Mouse (Mus musculus) ES-Bruce4 (cell line): ENCODE data around the gene Orc3. TPM values are rescaled to one million over a fixed set of nuclear protein-coding genes. Genes with fewer than 3 reads are reported as not detected.

Experiments used
- H3K27ac ChIP-seq: 2 replicates; pipeline ENCODE4 v1.5.1; 2012; ENCODE audit warnings: low read length, inconsistent platforms; ENCODE audit not compliant: insufficient read depth
- H3K27me3 ChIP-seq: 2 replicates; pipeline ENCODE4 v1.6.1; 2012; ENCODE audit warnings: mild to moderate bottlenecking, low read length, inconsistent platforms; ENCODE audit not compliant: control insufficient read depth, poor library complexity, insufficient read depth, severe bottlenecking
- H3K36me3 ChIP-seq: 2 replicates; pipeline ENCODE4 v1.6.1; 2012; ENCODE audit warnings: inconsistent platforms, mild to moderate bottlenecking, low read length, moderate library complexity; ENCODE audit not compliant: control insufficient read depth, poor library complexity, insufficient read depth, severe bottlenecking
- H3K4me1 ChIP-seq: one replicate; pipeline ENCODE4 v1.8.1; 2011; ENCODE audit warnings: low read length; ENCODE audit not compliant: control insufficient read depth, insufficient read depth
- H3K4me3 ChIP-seq: 2 replicates; pipeline ENCODE4 v1.5.1; 2011; ENCODE audit warnings: low read depth, mild to moderate bottlenecking, low read length
- H3K9ac ChIP-seq: 2 replicates; pipeline ENCODE4 v1.6.1; 2012; ENCODE audit warnings: low read depth, mild to moderate bottlenecking, inconsistent platforms; ENCODE audit not compliant: poor library complexity, severe bottlenecking
- H3K9me3 ChIP-seq: replicated peaks from 2 replicates; pipeline ENCODE4 v1.6.1; 2012; ENCODE audit warnings: mild to moderate bottlenecking, low read length, inconsistent platforms; ENCODE audit not compliant: control insufficient read depth, poor library complexity, insufficient read depth, severe bottlenecking
- CTCF ChIP-seq: IDR thresholded peaks from one replicate; pipeline ENCODE4 v1.8.1; 2011; ENCODE audit warnings: low read depth, low read length
- EP300 ChIP-seq: IDR thresholded peaks from 2 replicates; pipeline ENCODE4 v1.6.1; 2011; ENCODE audit warnings: low read depth, low read length; ENCODE audit not compliant: insufficient read depth
- POLR2A ChIP-seq: IDR thresholded peaks from one replicate; pipeline ENCODE4 v1.8.1; 2011; ENCODE audit warnings: low read length; ENCODE audit not compliant: insufficient read depth
- polyA plus RNA-seq: library from polyadenylated mRNA; stranded (reverse); fragments of >200 nt; gene quantifications from 2 replicates; pipeline ENCODE4 v1.2.4, GENCODE M21; 2011; ENCODE audit warnings: low read depth; ENCODE audit not compliant: missing spikeins, insufficient read depth, insufficient read length

Orc3 gene
- polyA plus RNA-seq, 1 experiment = 131 TPM

DNA sequence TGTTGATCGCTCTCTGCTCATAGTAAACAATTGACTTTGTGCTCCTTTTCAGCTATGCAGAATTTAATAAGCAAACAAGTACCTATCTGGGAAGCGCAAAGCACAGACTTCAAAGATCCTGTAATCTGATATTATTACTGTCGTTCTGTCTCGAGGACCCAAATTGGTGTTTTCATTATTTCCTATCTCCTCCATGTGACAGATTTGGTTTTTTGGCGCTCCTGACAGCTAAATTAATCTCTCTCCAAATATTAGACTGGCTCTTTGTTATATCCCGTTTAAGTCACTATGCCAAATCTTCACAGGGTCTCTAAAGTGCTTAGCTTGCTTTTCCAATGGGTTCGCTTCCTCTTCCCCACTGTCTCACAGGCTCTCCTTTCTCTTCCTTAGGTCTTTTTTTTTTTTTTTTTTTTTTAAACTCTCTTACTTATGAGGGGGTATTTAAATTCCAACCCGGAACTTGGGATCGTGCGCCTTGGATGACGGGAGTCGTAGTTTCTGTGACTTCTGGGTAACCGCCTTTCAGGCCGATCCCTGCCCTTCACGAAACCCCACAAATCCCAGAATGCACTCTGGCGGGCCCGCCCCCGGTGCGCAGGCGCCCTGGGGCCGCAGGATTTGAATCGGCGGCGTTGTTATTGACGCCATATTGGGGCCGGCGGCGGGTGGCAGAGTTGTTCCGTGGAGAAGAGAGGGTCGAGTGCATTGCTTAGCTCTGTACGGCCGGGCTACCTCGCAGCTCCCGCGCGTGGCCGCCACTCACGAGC is 64.6 kb downstream of the Orc3 start:
- no peaks in the 10 kb centered on the region for H3K9me3 ChIP-seq
- peak overlapping the region; percentile 96 for H3K4me3 ChIP-seq
- peaks cover 2% of the 10 kb centered on the region for H3K4me1 ChIP-seq
- H3K27ac ChIP-seq = peak overlapping the region; percentile 48
- peak overlapping the region; percentile 99 for H3K9ac ChIP-seq
- TF ChIP-seq EP300 = no peak
- no peak for TF ChIP-seq POLR2A
- TF ChIP-seq CTCF = no peak
- no peaks in the 10 kb centered on the region for H3K27me3 ChIP-seq
- H3K36me3 ChIP-seq = no peaks in the 10 kb centered on the region; the same call in 1 of the 2 replicates

DNA sequence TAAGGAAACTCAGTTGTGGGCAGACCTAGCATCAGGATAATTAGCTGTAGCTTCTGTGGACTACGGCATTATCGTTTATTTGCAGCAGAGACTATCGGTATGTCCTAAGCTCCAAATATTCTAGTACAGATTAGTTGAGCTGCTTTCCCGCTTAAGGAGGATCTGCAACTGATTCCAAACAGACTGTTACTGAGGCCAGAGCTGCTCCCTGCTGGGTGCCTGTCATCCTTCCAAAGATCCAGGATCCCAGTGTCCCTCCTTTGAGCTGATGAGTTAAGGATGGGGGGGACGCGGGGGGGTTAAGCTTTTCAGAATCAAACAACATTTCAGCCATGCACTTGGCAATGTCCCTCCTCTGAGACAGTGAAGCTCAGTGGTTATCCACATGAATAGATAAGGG is 84.8 kb downstream of the Orc3 start:
- no peaks in the 10 kb centered on the region for H3K27me3 ChIP-seq
- peaks cover 10% of the 10 kb centered on the region; the same call in 1 of the 2 replicates for H3K9me3 ChIP-seq
- no peak overlapping the region for H3K9ac ChIP-seq
- no peak overlapping the region for H3K4me3 ChIP-seq
- H3K36me3 ChIP-seq = no peaks in the 10 kb centered on the region
- no peaks in the 10 kb centered on the region for H3K4me1 ChIP-seq
- TF ChIP-seq EP300 (no peak), POLR2A (no peak), CTCF (no peak)
- H3K27ac ChIP-seq = no peak overlapping the region

DNA sequence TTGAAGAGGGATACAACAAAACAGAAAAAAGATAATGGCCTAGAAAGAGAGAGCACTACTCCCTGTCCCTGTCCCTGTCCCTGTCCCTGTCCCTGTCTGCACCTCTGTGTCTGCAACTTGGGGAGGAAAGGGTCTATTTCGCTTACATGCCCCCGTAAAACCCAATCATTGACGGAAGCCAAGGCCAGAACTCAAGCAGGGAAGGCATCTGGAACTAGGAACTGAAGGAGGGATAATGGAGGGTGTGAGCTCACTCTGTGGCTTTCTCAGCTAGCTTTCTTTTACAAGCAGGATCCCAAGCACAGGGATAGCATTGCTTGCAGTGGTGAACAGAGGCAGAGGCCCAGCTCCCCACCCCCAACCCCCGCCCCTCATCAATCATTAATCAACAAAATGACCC is 85.4 kb downstream of the Orc3 start:
- no peak overlapping the region for H3K9ac ChIP-seq
- no peak overlapping the region for H3K27ac ChIP-seq
- no peaks in the 10 kb centered on the region for H3K27me3 ChIP-seq
- no peaks in the 10 kb centered on the region for H3K4me1 ChIP-seq
- no peak for TF ChIP-seq POLR2A
- H3K36me3 ChIP-seq = no peaks in the 10 kb centered on the region
- peaks cover 4% of the 10 kb centered on the region; the same call in 1 of the 2 replicates for H3K9me3 ChIP-seq
- H3K4me3 ChIP-seq = no peak overlapping the region

DNA sequence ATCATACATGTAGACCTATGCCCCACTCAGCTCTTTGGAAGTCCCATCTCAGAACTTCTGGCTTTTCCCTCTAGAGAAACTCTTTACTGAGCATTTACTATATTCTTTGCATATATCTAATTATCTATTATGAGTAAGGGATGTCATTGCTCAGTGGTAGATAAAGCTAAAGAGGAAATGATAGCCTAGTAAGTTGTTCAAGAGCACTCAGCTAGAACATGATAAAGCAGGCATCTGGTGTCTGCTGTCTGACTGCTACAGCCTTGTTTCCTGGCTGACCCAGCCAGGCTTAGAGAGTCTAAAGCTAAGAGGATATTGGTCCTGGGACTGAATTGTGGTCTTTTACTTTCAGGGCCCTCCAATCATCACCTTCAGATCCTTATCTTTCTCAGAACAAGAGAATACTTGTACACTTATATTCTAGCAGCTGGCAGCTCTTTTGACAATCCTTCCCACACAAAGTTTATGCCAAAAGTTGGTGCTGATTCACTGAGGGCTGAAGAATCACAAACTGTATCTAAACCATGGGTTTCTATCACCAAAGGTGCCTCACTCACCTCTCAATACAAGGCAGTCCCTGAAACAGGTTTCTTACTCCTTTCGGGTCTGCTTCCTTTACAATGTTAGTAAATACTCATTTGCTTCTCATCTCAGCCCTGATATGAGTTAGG is 86.2 kb downstream of the Orc3 start:
- Histone ChIP-seq H3K27me3 (no peaks in the 10 kb centered on the region), H3K4me1 (no peaks in the 10 kb centered on the region), H3K9me3 (0 out of 2 replicates have a peak, but pooled peaks cover 1% of the 10 kb centered on the region), H3K4me3 (no peak overlapping the region), H3K27ac (no peak overlapping the region), H3K9ac (no peak overlapping the region), H3K36me3 (no peaks in the 10 kb centered on the region)
- no peak for TF ChIP-seq POLR2A
- TF ChIP-seq CTCF = no peak
- TF ChIP-seq EP300 = no peak

DNA sequence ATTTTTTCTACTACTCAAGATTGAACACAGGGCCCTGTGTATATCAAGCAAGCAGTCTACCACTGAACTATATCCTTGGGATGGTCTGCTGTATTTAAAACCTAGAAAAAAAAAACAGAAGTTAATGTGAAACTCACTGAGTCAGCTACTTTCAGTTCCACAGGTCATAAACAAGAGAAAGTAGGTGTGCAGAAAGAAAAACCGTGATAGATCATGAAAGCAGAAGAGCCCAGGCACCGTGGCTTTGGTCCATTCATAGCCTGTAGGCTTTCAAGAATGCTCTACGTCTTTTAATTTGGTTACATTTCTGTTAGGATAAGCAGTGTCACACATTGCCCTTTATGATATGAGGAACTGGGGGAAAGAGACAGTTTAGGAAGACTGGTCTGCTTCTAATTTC is 88.0 kb downstream of the Orc3 start:
- no peaks in the 10 kb centered on the region for H3K4me1 ChIP-seq
- H3K36me3 ChIP-seq = no peaks in the 10 kb centered on the region
- H3K9me3 ChIP-seq = no peaks in the 10 kb centered on the region
- no peak overlapping the region for H3K4me3 ChIP-seq
- H3K27ac ChIP-seq = no peak overlapping the region
- H3K9ac ChIP-seq = no peak overlapping the region
- H3K27me3 ChIP-seq = no peaks in the 10 kb centered on the region
- TF ChIP-seq EP300 (no peak), CTCF (no peak), POLR2A (no peak)

DNA sequence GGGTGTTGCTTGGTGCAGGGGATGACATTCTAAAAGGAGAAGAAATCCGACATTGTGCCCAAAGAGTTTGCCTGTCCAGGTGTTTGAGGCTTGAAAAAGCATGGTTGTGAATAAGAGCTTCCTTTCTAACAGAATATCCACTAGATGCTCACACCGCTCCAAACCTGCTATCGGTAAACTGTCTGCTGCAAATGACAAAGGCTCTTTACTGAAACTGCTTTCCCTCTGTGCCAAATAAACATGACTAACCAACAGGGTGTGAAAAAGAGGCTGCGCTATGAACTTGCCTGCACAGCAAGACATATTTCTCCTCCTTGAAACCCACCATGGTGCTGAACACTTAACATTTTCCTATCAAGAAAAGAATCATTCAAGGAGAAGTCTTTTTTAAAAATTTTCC is 91.2 kb downstream of the Orc3 start:
- no peaks in the 10 kb centered on the region for H3K9me3 ChIP-seq
- H3K27me3 ChIP-seq = no peaks in the 10 kb centered on the region
- no peaks in the 10 kb centered on the region for H3K36me3 ChIP-seq
- H3K9ac ChIP-seq = no peak overlapping the region
- H3K4me1 ChIP-seq = no peaks in the 10 kb centered on the region
- no peak overlapping the region for H3K27ac ChIP-seq
- TF ChIP-seq CTCF (no peak), EP300 (no peak), POLR2A (no peak)
- no peak overlapping the region for H3K4me3 ChIP-seq
